Mouse (Mus musculus) CD4-positive helper T cell, adult 2 months (primary cell): ENCODE measurements around the gene Grhl3.
A peak's percentile ranks its signal among the peaks of the same experiment; 100 is the strongest.
"Not testable (repeated sequence)": the region's sequence is repeated elsewhere in the genome, so short reads cannot be mapped to it uniquely, and the experiment has no call there.

Source experiments
- DNase-seq: peaks from one replicate; pipeline ENCODE4 v3.0.0-alpha.2; 2012; ENCODE audit warnings: low read depth, missing footprints, low spot score

The Grhl3 gene

GRCm38 (mm10) chr4:135573251-135573808, at the start of gene Grhl3:
TSS of gene Grhl3 (minus strand) at chr4:135573630.
- DNase-seq = peak; percentile 34

GRCm38 (mm10) chr4:135622290-135622689, 48.9 kb upstream of the Grhl3 start:
- DNase-seq = no peak

GRCm38 (mm10) chr4:135620461-135620860, 47.0 kb upstream of the Grhl3 start:
- no peak for DNase-seq

- peak; percentile 60 for DNase-seq
These were observed 44.5 kb upstream of the Grhl3 start for GRCm38 (mm10) chr4:135617783-135618470.

- no peak for DNase-seq
These were observed 43.6 kb upstream of the Grhl3 start for GRCm38 (mm10) chr4:135617038-135617437.

GRCm38 (mm10) chr4:135615307-135615706, 41.9 kb upstream of the Grhl3 start:
- not testable (repeated sequence) for DNase-seq

- no peak for DNase-seq
These were observed 36.6 kb upstream of the Grhl3 start for GRCm38 (mm10) chr4:135609986-135610385.

GRCm38 (mm10) chr4:135607979-135608885, 34.8 kb upstream of the Grhl3 start:
- DNase-seq = no peak

GRCm38 (mm10) chr4:135606271-135606670, 32.8 kb upstream of the Grhl3 start:
- DNase-seq = no peak

DNA sequence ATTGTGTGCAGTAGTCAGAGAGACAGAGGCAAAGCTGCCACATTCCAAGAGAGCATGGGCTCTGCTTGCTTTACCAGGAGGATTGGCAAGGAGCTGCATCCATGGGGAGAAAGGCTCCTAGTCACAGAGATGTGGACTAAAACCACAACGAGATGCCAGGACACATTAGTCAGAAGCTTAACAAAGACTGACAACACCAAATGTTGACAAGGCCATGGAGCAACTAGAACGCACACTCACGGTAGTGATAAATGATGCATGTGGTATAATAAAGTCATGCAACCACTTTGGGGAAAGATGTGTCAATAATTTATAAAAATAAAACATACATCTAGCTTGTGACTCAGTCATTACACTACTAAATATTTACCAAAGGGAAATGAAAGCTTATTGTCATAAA, 28.1 kb upstream of the Grhl3 start:
- no peak for DNase-seq

DNA sequence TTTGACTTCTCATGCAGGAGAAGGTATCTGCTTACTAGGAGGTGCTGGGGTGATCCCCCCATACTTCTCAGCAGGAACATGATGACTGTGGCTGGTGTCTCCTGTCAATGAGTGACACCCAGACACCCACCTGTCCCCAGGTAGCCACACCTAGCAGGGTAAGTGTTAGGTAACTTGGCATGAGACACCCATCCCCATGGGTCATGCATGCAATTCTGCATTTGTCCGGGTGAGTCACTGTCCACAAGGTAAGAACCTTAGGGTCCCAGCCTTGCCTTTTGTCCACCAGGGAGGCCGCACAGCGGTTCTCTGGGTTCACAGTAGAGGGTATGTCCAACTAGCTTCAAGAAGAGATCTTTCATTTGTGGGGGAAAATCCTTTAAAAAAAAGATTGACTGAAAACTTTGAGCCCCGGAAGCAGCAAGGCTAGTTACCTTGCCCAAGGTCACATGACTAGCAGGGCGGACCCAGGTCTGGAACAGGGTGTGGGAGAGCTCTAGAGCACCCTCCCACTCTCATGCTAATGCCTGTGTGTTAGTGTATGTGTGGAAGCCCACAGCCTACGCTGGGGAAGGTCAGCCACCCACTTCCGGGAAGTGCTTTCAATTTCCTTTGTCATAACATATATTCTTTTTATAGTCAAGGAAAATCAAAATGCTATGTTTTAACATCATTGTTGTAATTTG, 26.2 kb upstream of the Grhl3 start:
- DNase-seq = no peak

DNA sequence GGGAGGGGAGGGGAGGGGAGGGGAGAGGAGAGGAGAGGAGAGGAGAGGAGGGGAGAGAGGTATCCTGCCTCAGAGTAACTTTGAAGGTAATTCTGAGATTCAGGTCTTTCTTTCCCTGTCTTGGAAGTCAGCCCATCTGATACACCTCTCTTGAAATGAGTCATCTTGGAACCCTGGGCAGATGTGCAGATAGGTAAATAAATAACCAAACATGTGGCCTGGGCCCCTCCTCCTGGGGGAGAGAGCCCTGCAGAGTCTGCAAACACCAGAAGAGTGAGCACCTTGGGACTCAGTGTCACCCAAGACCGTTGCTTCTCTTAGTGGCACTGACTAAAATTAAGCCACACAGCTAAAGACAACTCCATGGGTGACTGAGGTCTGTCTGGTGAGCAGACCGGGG, 25.6 kb upstream of the Grhl3 start:
- peak; percentile 30 for DNase-seq

DNA sequence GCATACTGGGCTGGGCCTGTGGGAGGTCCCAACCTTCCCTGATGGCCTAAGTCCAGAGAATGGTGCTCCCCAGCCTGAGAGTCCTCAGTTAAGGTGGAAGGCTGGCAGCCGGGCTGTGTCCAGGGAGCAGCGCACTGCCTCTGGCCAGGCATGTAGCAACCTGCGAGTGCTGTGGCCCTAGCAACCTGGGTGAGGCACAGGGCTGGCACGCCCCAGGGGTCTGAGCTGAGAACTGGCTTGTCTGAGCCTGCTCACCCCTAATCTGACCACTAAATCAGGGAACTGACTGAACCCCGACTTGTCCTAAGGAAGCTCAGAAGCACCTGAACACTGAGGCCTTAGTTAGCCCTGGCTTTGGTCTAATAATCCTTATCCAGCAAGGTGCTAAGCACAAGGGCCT, 24.1 kb upstream of the Grhl3 start:
- DNase-seq = no peak

DNA sequence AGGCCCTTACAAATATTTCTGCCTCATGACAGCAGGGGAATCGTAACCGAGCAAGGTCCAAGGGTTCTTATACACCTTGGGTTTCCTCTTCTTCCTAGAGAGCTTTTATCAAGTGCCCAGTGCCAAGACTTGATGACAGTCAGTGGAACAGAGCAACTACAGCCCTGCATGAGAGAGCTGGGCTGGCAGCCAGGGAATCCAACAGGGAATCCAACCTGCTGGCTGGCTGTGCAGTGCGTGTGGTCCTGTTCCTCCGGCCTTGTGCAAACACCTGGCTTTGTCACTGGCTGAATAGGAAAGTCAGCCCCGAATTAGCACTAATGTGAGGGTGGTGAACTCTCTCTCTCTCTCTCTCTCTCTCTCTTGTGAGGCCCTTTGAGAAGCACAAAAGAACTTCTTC, 22.5 kb upstream of the Grhl3 start:
- DNase-seq = no peak

DNA sequence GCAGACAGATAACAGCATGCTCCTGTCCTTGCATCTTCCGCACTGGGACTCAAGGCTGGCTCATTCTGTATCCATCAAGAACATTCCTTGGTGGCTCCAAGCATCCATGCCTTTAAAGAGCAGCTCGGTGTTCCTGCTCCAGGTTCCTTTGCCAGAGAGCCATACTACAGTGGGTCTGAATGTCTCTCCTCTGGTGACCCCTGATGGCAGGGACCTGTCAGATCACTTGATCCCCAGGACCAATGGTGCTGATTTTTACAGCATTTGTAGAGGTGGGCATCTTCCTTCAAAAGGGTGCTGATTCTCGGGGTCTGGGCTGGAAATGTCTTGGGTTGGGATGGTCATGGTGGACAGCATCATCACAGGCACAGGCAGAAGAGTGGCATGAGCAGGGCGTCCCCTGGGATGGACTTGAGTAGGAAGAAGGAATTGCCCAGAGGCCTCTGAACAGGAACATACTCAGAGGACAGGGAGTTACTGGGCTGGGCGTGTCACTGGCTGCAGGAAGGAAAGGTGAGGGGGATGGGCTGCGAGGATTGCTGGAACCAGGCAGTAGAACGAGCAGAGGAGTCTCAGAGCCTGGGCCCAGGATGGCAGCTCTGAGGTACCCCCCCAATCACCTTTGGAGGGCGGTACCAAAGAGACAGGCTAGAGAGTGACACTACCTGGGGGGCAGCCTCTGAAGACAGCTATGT, 18.3 kb upstream of the Grhl3 start:
- no peak for DNase-seq

- DNase-seq = no peak
These were observed 17.7 kb upstream of the Grhl3 start for GRCm38 (mm10) chr4:135591086-135591485.

GRCm38 (mm10) chr4:135584838-135585237, 11.4 kb upstream of the Grhl3 start:
- no peak for DNase-seq

GRCm38 (mm10) chr4:135581222-135581910, 7.9 kb upstream of the Grhl3 start:
- no peak for DNase-seq

DNA sequence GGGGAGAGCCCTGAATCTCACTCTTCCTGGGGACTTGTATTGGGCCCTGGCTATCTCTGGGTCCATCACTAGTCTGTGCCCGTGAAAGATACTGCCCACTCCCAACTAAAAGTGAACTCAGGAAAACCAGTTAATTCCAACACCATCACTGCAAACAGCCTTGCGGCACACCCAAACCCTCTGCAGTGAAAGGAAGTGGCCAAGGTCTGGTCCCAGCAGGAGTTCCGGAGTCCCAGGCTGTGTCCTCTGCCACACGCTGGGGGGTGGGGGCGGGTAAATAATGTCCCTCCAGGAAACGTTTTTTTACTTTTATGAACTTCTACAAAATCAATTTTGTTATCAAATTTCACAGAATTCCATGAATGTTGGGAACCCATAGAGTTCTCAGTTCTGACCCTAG, 6.3 kb upstream of the Grhl3 start:
- no peak for DNase-seq

- DNase-seq = no peak
These were observed 5.1 kb upstream of the Grhl3 start for GRCm38 (mm10) chr4:135578490-135578889.
